8 mouse cellular contexts compared by ENCODE assay signal in genomic region chr17:87672677-87673286, GRCm38 (mm10). TPM values are rescaled to one million over a fixed set of nuclear protein-coding genes. Genes with fewer than 3 reads are reported as not detected.
DNase-seq lines count a peak whose midpoint lies in the region; ATAC-seq and TF ChIP-seq lines count a peak whose summit lies in the region.
"Had no signal": no experiment of that assay in that cellular context is flagged by ENCODE, and none has a peak within 500 bp of the region (broad histone marks: within the 10 kb centered on the region; RNA-seq: fewer than 3 reads in every experiment).

No protein-coding gene starts in this region.

- peaks cover 2 to 13% of the 10 kb centered on the region in 2 experiments; a peak in 3 of 4 replicates for H3K4me1 ChIP-seq in heart, embryonic 14.5 days (ENCODE audit: control insufficient read depth in 2 of 2, insufficient read depth in 2 of 2, low read length in 2 of 2)
- H3K4me1 ChIP-seq in liver, adult 2 months (ENCODE audit: control insufficient read depth, insufficient read depth, low read length): no peaks in the 10 kb centered on the region; the same call in 1 of the 2 replicates
- H3K4me1 ChIP-seq in midbrain, postnatal 0 days (ENCODE audit: insufficient read depth, low read length): peaks cover 13% of the 10 kb centered on the region; the same call in 1 of the 2 replicates

- peak; percentile 41 for ATAC-seq in heart, embryonic 14.5 days (ENCODE audit: insufficient number of reproducible peaks, insufficient read depth, low FRiP score, low read depth)
- peak; percentile 52 for ATAC-seq in midbrain, postnatal 0 days (ENCODE audit: low FRiP score)

- H3K4me2 ChIP-seq in heart, embryonic 14.5 days (ENCODE audit: low read length): peak overlapping the region; percentile 93
- H3K4me2 ChIP-seq in midbrain, postnatal 0 days (ENCODE audit: low read depth, low read length, poor library complexity, severe bottlenecking): peak overlapping the region; percentile 78

- TF ChIP-seq POLR2A in liver, adult 2 months (IDR thresholded peaks at IDR 0.05; ENCODE audit: extremely low read depth, insufficient read depth, low read length): no peak

- peak overlapping the region; percentile 66 to 73 for H3K27ac ChIP-seq in heart, embryonic 14.5 days (replicated peaks in 1 of 2; ENCODE audit: control insufficient read depth in 1 of 2, insufficient read depth in 1 of 2, low read depth in 2 of 2, low read length in 2 of 2)
- H3K27ac ChIP-seq in liver, adult 2 months (replicated peaks; ENCODE audit: insufficient read depth, low read depth, low read length): peak overlapping the region; percentile 23; the same call in 1 of the 2 replicates
- peak overlapping the region; percentile 67 for H3K27ac ChIP-seq in midbrain, postnatal 0 days (ENCODE audit: low read depth, low read length)

- H3K79me2 ChIP-seq in liver, adult 2 months (ENCODE audit: control insufficient read depth, insufficient read depth, low read length): peaks cover 8% of the 10 kb centered on the region; the same call in 1 of the 2 replicates

- peak overlapping the region; percentile 74 to 88 for H3K4me3 ChIP-seq in heart, embryonic 14.5 days (ENCODE audit: control insufficient read depth in 1 of 2, insufficient read depth in 1 of 2, low read depth in 1 of 2, low read length in 2 of 2)
- peak overlapping the region; percentile 87 for H3K4me3 ChIP-seq in liver, adult 2 months (ENCODE audit: insufficient read depth, low read depth, low read length)
- H3K4me3 ChIP-seq in midbrain, postnatal 0 days (ENCODE audit: low read depth, low read length): peak overlapping the region; percentile 90

- no peak for TF ChIP-seq CTCF in liver, adult 2 months (IDR thresholded peaks at IDR 0.05; ENCODE audit: low read depth, low read length)
- TF ChIP-seq CTCF in midbrain, postnatal 0 days (IDR thresholded peaks at IDR 0.05): no peak

- H3K9me3 ChIP-seq in heart, embryonic 14.5 days (ENCODE audit: control insufficient read depth, low read length): no peaks in the 10 kb centered on the region
- no peaks in the 10 kb centered on the region for H3K9me3 ChIP-seq in midbrain, postnatal 0 days (ENCODE audit: low read length)

- WGBS in heart, embryonic 14.5 days: 0% methylated on average over 45 of the region's 54 CpGs
- WGBS in liver, adult 2 months: under 1% methylated on average over 54 of the region's 54 CpGs
- WGBS in midbrain, postnatal 0 days: under 1% methylated on average over 50 of the region's 54 CpGs

- H3K9ac ChIP-seq in heart, embryonic 14.5 days (ENCODE audit: low read length): peak overlapping the region; percentile 88
- peak overlapping the region; percentile 76 for H3K9ac ChIP-seq in liver, adult 2 months (ENCODE audit: low read depth, low read length)
- H3K9ac ChIP-seq in midbrain, postnatal 0 days (replicated peaks; ENCODE audit: low read length, poor library complexity, severe bottlenecking): peak overlapping the region; percentile 75

- DNase-seq in 3T3-L1 (ENCODE audit: low read depth, low spot score): peak; percentile 53
- DNase-seq in 416B (ENCODE audit: low read depth): peak; percentile 27
- peak; percentile 21 for DNase-seq in c-Kit-positive CD71-positive TER-119-negative erythroid progenitor cells, embryonic 14.5 days (ENCODE audit: low read depth)
- DNase-seq in liver, adult 2 months (ENCODE audit: extremely low read depth, low read depth, low spot score): peak; percentile 19
- peak; percentile 19 for DNase-seq in midbrain, postnatal 0 days (ENCODE audit: low spot score)
- peak; percentile 68 for DNase-seq in thymus, postnatal 14 days

- no peaks in the 10 kb centered on the region for H3K27me3 ChIP-seq in heart, embryonic 14.5 days (ENCODE audit: control insufficient read depth, insufficient read depth, low read length)
- H3K27me3 ChIP-seq in liver, adult 2 months (ENCODE audit: control insufficient read depth, insufficient read depth, low read length): no peaks in the 10 kb centered on the region
- no peaks in the 10 kb centered on the region for H3K27me3 ChIP-seq in midbrain, postnatal 0 days (ENCODE audit: insufficient read depth, low read length)

- no peaks in the 10 kb centered on the region for H3K36me3 ChIP-seq in heart, embryonic 14.5 days (ENCODE audit: control insufficient read depth, insufficient read depth, low read length)
- no peaks in the 10 kb centered on the region for H3K36me3 ChIP-seq in liver, adult 2 months (ENCODE audit: control insufficient read depth, insufficient read depth, low read length)
- no peaks in the 10 kb centered on the region for H3K36me3 ChIP-seq in midbrain, postnatal 0 days (ENCODE audit: insufficient read depth, low read length)

RNA-seq across cellular contexts. Expression of gene Msh2, which starts 0.7 kb away (rescaled TPM):
- polyA plus RNA-seq in heart, embryonic 14.5 days (2014; fragmentation: Nextera tagmentation; extraction: Ambion mirVana): 23.5 and 26.9 TPM in 2 replicates
- 12.4 and 12.8 TPM in 2 replicates for total RNA-seq in liver, adult 2 months (2014; rRNA removed)
- polyA plus RNA-seq in liver, adult 2 months (2012; rRNA removed): 2.1 and 2.4 TPM in 2 replicates
- 26.0 and 29.7 TPM in 2 replicates for total RNA-seq in midbrain, postnatal 0 days (2014; rRNA removed)
- polyA plus RNA-seq in midbrain, postnatal 0 days (2015; fragmentation: Nextera tagmentation; extraction: Ambion mirVana): 41.0 and 47.1 TPM in 2 replicates

RNA-seq across cellular contexts. Expression of gene Epcam, which starts 37.0 kb away (rescaled TPM):
- 0.11 and 2.0 TPM in 2 replicates for polyA plus RNA-seq in heart, embryonic 14.5 days (2014; fragmentation: Nextera tagmentation; extraction: Ambion mirVana)
- total RNA-seq in liver, adult 2 months (2014; rRNA removed): 1.3 and 1.6 TPM in 2 replicates
- 0.71 and 0.89 TPM in 2 replicates for polyA plus RNA-seq in liver, adult 2 months (2012; rRNA removed)
- 2.3 and 3.1 TPM in 2 replicates for total RNA-seq in midbrain, postnatal 0 days (2014; rRNA removed)
- 4.7 and 5.2 TPM in 2 replicates for polyA plus RNA-seq in midbrain, postnatal 0 days (2015; fragmentation: Nextera tagmentation; extraction: Ambion mirVana)
- total RNA-seq: heart, postnatal 36 days had no signal

Comparison
In these comparisons a context has a peak if more than half of its experiments do, and no peak if none do; other contexts are left out.
1. Peak in every context shown above with its lines: DNase-seq, ATAC-seq, H3K4me3 ChIP-seq and H3K27ac ChIP-seq.